Mouse (Mus musculus): ENCODE measurements around the gene Tubgcp5.
"Not testable (repeated sequence)": the region's sequence is repeated elsewhere in the genome, so short reads cannot be mapped to it uniquely, and the experiment has no call there.

Tubgcp5 gene

DNA sequence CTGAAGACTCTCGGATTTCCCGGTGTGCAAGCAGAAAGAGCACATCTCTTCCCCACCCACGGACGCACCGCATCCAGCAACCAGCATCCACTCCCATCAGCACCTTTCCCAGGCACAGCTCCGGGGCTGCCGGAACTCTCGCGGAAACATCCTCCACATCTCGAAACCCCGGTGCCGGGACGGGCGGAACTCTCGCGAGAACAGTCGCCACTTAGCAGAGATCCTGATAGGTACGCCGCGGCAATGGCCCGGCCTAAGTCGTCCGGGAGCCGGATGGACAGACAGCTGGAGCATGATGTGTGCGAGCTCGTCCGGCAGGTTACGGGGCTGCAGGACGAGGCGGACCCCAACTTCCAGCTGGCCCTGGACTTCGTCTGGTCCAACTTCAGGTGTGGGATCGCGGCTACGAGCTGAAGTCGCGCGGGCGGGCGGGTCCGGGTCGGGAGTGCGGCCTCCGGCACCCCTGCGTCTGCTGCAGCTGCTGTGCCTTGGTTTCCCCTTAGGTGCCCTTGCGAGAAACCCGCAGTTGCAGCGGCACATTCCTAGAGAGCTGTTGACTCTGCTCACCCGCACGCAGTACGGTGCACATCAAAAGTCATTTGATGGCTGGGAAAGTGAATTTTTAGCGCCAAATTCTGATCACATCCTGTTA lies at the start of gene Tubgcp5:
Gene Tubgcp5 (plus strand): TSS at position 203 of the 652 bp plus-strand sequence.
- peak; percentile 97 for DNase-seq

DNA sequence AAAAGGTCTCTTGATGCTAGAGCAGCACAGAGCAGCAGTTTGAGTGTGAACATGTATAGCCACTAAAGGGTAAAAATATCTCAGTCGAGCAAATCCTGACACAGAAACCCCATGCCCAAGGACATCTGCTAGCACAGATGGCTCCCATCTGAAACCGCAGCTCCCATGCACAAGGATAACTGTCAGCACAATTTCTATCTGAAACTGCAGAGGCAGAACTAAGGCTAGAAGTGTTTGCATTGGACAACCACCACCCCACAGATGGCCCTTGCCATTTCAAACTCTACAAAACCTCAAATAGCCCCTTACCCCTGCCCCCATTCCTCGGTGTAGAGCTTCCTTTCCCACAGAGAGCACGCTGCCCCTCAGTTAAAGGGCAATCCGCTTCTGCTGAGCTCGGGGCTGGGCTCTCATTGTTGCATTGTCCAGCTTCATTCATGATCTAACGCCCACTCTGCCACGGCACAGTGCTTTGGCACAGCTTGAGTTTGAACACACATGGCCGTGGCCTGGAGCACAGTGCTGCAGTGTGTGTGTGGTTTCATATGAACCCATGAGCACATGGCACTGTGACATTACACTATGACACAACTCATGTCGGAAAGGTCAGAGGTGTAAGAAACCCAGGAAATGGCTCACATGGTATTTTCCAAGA lies 49.3 kb upstream of the Tubgcp5 start:
- peak; percentile 86 for DNase-seq

DNA sequence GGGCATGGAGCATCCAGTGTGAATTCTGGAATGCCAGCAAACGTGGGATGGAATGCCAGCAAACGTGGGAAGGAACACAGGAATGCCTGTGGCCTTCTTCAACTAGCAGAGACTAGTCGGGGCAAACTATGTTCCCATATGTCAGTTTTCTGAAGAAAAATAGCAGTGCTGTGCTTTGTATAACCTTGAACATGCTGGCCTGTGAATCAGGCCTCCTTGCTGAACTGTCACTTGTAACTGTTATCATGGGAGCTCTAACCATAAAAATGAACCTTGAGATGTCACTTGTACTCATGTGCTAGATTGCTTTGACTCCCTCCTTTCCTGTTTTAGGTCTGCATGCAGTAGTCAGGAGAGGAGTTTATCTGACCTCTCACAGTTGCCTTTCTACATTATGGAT lies 43.1 kb upstream of the Tubgcp5 start:
- DNase-seq, result no peak

GRCm38 (mm10) chr7:55759346-55759745 lies 34.6 kb upstream of the Tubgcp5 start:
- no peak for DNase-seq

- no peak for DNase-seq
Observed at GRCm38 (mm10) chr7:55767926-55768325, 26.0 kb upstream of the Tubgcp5 start, which contains the start of gene Siglech. Gene Siglech (plus strand): TSS chr7:55768178.

- no peak for DNase-seq
Observed at GRCm38 (mm10) chr7:55780011-55780410, 13.9 kb upstream of the Tubgcp5 start.

GRCm38 (mm10) chr7:55782493-55782892 lies 11.5 kb upstream of the Tubgcp5 start:
- no peak for DNase-seq

GRCm38 (mm10) chr7:55784580-55784979 lies 9.4 kb upstream of the Tubgcp5 start:
- DNase-seq, result no peak

GRCm38 (mm10) chr7:55790586-55790985 lies 3.4 kb upstream of the Tubgcp5 start:
- DNase-seq, result not testable (repeated sequence)

DNA sequence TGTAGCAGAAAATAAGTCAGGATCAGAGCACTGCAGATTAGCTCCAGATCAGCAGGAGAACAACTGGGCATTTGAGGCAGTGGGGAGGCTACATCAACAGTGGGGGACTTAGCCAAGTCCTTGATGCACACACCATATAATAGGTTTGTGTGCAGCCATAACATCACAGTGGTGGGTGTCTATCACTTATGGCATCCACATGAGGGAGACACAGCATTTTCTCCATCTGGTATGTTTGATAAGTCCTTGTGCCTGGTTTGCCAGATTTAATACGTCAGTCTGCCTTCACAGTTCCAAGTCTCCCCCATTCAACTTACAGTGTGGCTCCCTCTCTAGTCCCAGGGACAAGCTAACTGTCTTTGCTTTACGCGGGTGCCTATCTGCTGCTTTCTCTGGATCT lies 1.7 kb upstream of the Tubgcp5 start:
- no peak for DNase-seq

DNA sequence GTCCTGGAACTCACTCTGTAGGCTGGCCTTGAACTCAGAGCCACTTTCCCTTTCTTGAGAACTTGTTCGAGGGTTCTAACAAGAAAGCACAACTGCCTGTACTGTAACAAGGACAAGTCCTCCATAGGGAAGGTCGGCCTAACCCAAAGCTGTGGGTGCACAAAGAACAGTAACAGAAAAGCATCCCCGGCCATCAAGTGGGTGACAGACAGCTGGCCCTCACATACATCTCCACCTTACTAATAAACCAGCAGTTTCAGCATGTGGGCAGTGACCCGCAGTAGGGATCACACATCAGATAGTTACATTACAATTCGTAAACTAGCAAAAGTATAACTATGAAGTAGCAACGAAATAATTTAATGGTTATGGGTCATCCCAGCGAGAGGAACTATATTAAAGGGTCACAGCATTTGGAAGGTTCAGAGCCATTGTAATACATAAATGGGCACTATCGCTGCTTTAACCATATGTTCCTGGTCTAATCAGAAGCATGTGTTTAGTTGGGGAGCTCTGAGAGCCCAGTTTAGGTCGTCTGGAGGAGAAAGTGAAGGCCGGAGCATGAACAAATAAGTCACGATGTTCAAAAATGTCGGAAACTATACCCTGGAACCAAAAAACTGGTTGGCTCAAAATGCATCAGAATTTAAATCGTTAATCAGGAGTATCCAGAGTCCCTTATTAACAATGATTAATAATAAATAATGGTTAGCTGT lies 560 bp upstream of the Tubgcp5 start:
- DNase-seq, result no peak

DNA sequence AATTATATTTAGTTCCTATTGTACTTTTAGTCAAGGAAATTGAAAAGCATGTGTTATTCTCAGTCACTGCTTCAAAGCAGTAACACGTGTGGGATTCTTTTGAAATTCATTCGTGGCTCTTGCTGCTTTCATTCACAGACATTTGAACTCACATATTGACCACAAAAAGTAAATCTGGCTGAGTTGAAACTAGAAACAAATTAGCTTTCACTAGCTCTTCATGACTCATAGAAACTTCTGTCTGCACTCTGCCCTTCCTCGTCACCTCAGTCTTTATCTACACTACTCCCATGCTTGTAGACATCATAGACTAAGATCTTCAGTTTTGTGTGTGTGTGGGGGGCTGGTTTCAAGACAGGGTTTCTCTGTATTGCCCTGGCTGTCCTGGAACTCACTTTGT lies 6.0 kb downstream of the Tubgcp5 start:
- DNase-seq, result no peak

- DNase-seq, result no peak
Observed at GRCm38 (mm10) chr7:55809967-55810366, 16.0 kb downstream of the Tubgcp5 start.

- DNase-seq, result no peak
Observed at GRCm38 (mm10) chr7:55824468-55824867, 30.5 kb downstream of the Tubgcp5 start.

DNA sequence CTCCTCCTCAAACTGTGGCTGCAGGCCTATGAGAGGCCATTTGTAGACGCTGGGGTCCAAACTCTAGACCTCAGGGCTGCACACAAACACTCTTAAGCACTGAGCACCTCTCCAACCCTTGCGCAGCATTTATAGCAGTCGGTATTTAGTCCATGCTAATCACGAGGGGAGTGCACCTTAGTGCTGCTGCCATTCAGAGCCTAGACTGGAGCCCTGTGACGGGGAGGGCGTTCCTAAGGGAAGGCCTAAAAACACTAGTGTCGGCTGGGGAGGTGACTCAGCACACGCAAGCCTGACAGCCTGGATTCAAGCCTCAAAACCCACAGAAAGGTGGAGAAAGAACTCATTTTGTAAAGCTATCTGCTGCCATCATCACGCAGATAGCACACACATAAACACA lies 33.6 kb downstream of the Tubgcp5 start:
- DNase-seq, result no peak

DNA sequence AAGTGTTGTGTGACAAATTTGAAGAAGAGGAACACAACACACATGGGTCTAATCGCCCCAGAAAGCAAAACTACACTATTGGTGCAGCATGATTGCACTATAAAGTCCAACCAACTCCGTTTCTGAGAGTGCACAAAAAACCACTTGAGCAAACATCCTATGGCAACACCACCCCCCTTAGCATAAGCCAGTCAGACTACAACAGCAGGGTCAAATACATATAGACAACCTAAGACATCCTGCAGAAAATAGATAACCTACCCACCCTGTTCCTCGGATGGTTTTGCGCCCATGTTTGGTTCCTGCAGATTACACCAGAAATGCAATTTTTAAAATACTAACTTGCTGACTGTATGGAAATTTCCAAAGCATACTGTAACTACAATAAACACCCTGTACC lies 42.9 kb downstream of the Tubgcp5 start:
- DNase-seq, result no peak

DNA sequence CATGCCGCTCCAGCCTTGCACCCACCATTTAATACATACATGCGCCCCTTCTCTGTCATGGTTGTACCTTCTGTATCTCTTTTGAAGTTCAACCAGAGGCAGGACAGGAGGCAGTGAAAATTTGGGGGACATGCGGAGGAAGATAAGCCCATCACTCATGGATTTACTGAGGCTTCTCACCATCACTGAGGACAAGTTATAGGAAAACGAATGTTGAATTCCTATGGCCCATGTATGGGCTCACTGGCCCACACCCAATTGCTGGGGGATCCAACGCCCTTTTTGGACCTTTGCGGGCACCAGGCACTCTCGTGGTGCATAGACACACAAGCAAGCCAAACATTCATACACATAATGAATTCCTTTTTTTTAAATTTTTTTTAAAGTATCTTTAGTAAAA lies 47.5 kb downstream of the Tubgcp5 start, which contains the start of gene Cyfip1:
Gene Cyfip1 (plus strand): TSS at position 301 of the 400 bp plus-strand sequence.
- DNase-seq, result no peak

DNA sequence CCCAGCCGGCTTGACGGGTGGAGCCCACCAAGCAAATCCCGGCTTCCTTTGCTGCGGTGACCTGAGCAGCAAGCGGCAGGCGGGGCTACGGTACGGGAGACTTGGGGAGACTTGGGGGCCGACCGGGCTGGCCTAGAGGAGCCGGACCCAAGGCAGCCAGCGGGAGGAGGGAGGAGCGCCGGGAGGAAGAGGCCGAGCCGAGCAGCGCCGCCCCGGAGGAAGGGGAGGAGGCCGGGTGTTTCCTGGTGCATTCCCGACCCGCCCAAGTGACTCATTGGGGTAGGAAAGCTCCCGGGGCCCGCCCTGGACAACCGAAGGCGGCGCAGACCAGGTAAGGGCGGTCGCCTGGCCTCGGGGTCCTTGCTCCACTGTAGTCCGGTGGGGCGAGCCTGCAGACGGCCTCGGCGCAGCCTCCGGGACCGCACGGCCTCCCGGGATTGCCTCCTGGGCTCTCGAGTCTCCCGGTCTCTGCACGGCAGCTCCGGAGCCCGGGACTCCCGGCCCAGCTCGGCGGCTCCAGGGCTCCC lies 48.1 kb downstream of the Tubgcp5 start:
- peak; percentile 86 for DNase-seq

- peak; percentile 33 for DNase-seq
Observed at GRCm38 (mm10) chr7:55842504-55843152, 48.7 kb downstream of the Tubgcp5 start.

DNA sequence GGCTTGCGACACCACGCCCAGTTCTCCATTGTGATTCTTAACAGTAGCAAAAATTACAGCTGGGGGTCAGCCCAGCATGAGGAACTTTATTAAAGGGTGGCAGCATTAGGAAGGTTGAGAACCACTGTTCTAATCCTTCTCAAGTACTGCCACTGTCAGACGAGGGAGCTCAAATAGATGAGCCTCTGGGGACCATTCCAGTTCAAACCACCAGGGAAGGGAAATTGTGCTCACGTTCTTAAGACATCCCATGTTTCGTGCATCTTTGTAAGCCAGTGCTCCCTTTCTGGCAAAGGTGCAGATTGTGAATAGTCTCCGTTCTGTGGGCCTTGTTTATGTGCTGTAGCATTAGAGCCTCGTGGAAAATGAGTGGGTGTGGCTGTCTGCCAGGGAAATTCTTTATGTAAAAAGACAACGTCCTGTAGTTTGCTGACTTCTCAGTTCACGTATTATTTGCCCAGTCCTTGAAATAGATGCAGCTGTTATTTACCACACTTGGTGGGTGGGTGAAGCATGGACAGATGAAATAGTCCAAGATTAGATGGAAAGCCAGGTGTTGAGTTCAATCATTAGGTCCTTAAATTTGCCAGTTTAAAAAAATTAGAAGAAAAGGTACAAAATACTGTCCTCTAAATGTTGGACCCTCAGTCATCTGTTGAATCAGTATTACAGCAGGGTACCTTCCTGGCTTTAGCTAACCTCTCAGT lies 52.8 kb downstream of the Tubgcp5 start:
- no peak for DNase-seq

DNA sequence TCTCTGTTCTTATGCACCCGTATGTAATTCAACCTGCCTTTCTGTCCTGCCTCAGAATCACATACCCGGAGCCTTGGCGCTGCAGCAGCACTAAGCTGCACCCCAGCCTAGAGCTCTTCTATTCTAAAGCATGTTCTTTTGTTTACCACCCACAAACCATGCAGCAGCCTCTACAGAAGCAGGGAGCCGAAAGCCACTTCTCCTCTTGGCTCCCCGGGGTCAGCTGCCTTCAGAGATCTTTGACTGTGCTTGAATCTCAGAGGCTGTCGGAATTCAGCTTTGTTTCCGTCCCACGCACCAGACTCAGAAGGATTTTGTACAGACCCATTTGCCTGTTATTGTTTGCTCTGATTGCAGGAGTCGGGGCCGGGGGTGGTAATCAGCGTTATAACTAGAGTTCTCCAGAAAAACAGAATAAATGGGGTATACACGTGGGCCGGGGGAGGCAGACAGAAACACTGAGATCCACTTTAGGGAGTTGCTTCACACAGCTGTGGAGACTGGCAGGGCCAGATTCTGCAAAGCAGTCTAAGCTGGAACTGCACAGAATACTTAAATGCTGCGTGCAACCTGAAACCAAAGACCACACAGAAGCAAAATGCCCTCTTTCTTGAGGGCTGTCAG lies 56.1 kb downstream of the Tubgcp5 start:
- no peak for DNase-seq

- no peak for DNase-seq
Observed at GRCm38 (mm10) chr7:55852787-55853186, 58.8 kb downstream of the Tubgcp5 start.

All from cerebellum, adult 9-10 months (tissue).